Mouse (Mus musculus) thymus, postnatal 14 days (tissue): ENCODE results near the gene Ces4a.
"Not testable (repeated sequence)": the region's sequence is repeated elsewhere in the genome, so short reads cannot be mapped to it uniquely, and the experiment has no call there.

Experiments used
- DNase-seq: peaks from one replicate; pipeline ENCODE4 v3.0.0; 2021

Gene Ces4a

GRCm38 (mm10) chr8:105131509-105131908, at the start of gene Ces4a:
Gene Ces4a (plus strand): TSS chr8:105131800.
- DNase-seq: no peak

- no peak for DNase-seq
Observed at GRCm38 (mm10) chr8:105083449-105084050, 48.0 kb upstream of the Ces4a start, which contains the start of gene Ces3b. Gene Ces3b (plus strand): TSS chr8:105083753.

- DNase-seq: not testable (repeated sequence)
Observed at GRCm38 (mm10) chr8:105088166-105088565, 43.4 kb upstream of the Ces4a start.

- no peak for DNase-seq
Observed at GRCm38 (mm10) chr8:105088581-105088980, 43.0 kb upstream of the Ces4a start.

GRCm38 (mm10) chr8:105093992-105094391, 37.6 kb upstream of the Ces4a start:
- DNase-seq: no peak

GRCm38 (mm10) chr8:105102101-105102785, 29.4 kb upstream of the Ces4a start:
- DNase-seq: not testable (repeated sequence)

- not testable (repeated sequence) for DNase-seq
Observed at GRCm38 (mm10) chr8:105103701-105104100, 27.9 kb upstream of the Ces4a start.

- no peak for DNase-seq
Observed at GRCm38 (mm10) chr8:105104220-105104619, 27.4 kb upstream of the Ces4a start.

GRCm38 (mm10) chr8:105129864-105130263, 1.7 kb upstream of the Ces4a start:
- no peak for DNase-seq

GRCm38 (mm10) chr8:105138423-105138822, 6.8 kb downstream of the Ces4a start:
- DNase-seq: peak; percentile 65

GRCm38 (mm10) chr8:105142395-105142794, 10.8 kb downstream of the Ces4a start:
- peak; percentile 12 for DNase-seq

- no peak for DNase-seq
Observed at GRCm38 (mm10) chr8:105151654-105152053, 20.1 kb downstream of the Ces4a start.

- no peak for DNase-seq
Observed at GRCm38 (mm10) chr8:105152623-105153398, 21.2 kb downstream of the Ces4a start.

- no peak for DNase-seq
Observed at GRCm38 (mm10) chr8:105154316-105154715, 22.7 kb downstream of the Ces4a start.

- DNase-seq: no peak
Observed at GRCm38 (mm10) chr8:105155091-105155745, 23.6 kb downstream of the Ces4a start.

GRCm38 (mm10) chr8:105157555-105157954, 26.0 kb downstream of the Ces4a start:
- peak; percentile 70 for DNase-seq

GRCm38 (mm10) chr8:105158084-105158483, 26.5 kb downstream of the Ces4a start:
- DNase-seq: peak; percentile 10

- no peak for DNase-seq
Observed at GRCm38 (mm10) chr8:105161121-105161652, 29.6 kb downstream of the Ces4a start.

GRCm38 (mm10) chr8:105164272-105164902, 32.8 kb downstream of the Ces4a start:
- no peak for DNase-seq

GRCm38 (mm10) chr8:105165191-105165590, 33.6 kb downstream of the Ces4a start:
- no peak for DNase-seq

GRCm38 (mm10) chr8:105167116-105167515, 35.5 kb downstream of the Ces4a start:
- DNase-seq: no peak

- DNase-seq: no peak
Observed at GRCm38 (mm10) chr8:105169582-105169981, 38.0 kb downstream of the Ces4a start.
